Mouse (Mus musculus): Measurements from ENCODE around the gene Rad18.

Gene Rad18

DNA sequence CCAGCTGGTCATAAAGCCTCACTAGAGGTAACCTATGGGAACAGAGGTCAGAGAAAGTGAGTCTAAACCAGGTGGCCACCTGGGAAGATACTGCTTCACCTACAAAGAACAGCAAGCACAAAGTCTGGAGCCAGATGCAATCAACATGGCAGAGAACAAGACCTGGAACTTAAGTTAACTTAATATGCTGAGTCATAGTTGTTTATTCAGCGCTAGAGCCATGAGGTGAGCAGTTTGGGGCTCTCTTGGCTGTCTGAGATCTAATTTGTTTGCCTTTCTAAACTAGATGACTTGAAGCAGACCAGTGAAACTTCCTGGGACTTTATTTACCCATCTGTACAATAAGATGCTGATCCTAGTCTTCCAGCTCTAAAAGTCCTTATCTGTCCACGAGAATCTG, 12.4 kb downstream of the Rad18 start:
- DNase-seq (ENCODE audit: low spot score) = no peak

- no peak for DNase-seq (ENCODE audit: low spot score)
Observed at GRCm38 (mm10) chr6:112632071-112632470, 64.4 kb downstream of the Rad18 start.

DNA sequence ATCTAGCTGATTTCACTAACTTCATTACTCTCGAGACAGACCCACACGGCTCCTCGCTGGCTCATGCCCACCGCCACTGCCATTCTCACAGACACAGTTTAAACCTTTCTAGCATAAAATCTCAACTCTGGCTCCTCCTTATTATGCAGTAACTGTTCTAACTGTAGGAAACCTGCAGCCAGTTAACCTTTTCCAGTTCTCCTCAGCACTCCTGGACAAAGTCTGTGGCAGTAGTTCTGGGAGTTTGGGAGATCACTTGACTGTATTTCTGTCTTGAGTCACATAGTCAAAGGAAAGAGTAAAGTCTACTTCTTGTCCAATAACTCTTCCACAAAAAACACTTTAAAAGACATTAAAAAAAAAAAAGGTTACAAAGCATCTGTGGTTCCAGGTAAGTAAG, 66.2 kb downstream of the Rad18 start:
- DNase-seq (ENCODE audit: low spot score) = no peak

GRCm38 (mm10) chr6:112628301-112628700, 68.2 kb downstream of the Rad18 start:
- DNase-seq (ENCODE audit: low spot score) = no peak

DNA sequence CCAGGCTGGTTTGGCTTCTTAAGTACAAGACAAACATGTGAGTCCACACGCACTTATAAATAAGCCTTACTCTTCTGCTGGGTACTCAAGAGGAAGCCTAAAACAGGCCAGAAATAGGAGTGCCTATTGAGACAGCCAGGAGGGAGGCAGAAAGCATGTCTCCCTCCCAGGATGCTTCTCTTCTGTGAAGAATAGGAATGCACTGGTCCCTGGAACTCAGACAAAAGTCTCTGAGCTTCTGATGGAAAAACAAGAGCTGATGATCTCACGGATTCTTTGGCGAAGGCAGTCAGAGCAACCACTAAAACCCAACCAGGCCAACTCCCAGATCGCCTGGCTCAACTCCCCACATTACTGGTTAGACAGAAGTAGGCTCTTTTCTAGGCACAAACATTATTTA, 74.2 kb downstream of the Rad18 start:
- no peak for DNase-seq (ENCODE audit: low spot score)

GRCm38 (mm10) chr6:112620027-112620426, 76.5 kb downstream of the Rad18 start:
- DNase-seq (ENCODE audit: low spot score) = no peak

DNA sequence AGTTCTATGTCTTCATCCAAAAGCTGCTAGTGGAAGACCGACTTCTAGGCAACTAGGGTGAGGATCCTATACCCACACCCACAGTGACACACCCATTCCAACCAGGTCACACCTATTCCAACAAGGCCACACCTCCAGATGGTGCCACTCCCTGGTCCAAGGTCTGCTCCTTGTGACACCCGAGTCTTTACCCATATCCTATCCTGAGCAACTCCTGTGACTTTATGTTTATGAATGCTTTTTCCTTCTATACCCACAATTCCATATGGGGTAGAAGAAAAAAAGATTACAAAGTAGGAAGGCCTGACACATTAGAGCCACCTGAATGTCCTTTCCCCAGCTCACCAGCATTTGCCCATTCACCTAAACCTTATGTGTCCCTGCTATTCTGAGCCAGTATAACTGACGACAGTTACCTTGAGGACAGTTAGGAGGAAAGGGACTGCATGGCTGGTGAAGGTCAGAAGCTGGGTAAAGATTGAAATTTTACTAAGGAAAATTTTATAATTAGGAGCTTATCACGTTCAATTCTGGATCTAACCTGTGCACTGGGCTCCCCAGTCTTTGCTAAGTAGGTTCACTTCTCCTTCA, 78.7 kb downstream of the Rad18 start:
- DNase-seq (ENCODE audit: low spot score) = no peak

- no peak for DNase-seq (ENCODE audit: low spot score)
Observed at GRCm38 (mm10) chr6:112609027-112609426, 87.5 kb downstream of the Rad18 start.

- DNase-seq (ENCODE audit: low spot score) = no peak
Observed at GRCm38 (mm10) chr6:112603866-112604265, 92.6 kb downstream of the Rad18 start.

- DNase-seq (ENCODE audit: low spot score) = no peak
Observed at GRCm38 (mm10) chr6:112594971-112595370, 101.5 kb downstream of the Rad18 start.

GRCm38 (mm10) chr6:112587912-112588311, 108.6 kb downstream of the Rad18 start:
- no peak for DNase-seq (ENCODE audit: low spot score)

GRCm38 (mm10) chr6:112586999-112587398, 109.5 kb downstream of the Rad18 start:
- DNase-seq (ENCODE audit: low spot score) = no peak

- DNase-seq (ENCODE audit: low spot score) = no peak
Observed at GRCm38 (mm10) chr6:112584961-112585360, 111.5 kb downstream of the Rad18 start.

DNA sequence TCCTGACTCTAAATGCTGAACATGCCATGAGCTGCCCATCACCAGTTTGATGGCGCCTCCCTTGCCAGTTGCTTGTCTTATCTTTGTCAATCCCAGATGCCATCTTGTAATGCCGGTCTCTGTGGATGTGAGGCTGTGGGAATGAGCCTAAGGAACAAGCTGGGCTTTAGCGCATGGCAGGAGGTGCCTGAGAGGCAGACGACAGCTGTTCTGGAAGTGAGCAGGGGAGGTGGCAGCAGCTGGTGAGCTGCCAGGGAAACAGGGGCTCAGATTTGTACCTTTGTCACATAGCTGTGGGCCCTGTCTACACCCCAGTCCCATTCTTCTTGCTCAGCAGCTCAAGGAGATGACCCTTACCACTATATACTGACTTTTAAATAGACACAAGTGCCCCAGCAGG, 114.5 kb downstream of the Rad18 start:
- no peak for DNase-seq (ENCODE audit: low spot score)

GRCm38 (mm10) chr6:112577198-112577597, 119.3 kb downstream of the Rad18 start:
- DNase-seq (ENCODE audit: low spot score) = no peak

DNA sequence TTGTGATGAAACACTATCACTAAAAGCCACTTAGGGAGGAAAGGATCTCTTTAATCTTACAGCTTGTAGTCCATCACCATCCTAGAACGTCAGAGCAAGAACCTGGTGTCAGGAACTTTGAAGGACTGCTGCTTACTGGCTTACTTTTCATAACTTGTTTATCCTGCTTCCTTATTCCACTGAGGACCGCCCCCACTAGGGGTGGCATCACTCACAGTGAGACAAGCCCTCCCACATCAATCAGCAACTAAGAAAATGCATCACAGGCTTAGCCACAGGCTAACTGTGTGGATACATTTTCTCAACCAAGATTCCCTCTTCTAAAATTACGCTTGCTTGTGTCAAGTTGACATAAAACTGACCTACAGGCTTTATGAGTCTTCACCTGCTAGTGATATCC, 121.9 kb downstream of the Rad18 start:
- no peak for DNase-seq (ENCODE audit: low spot score)

DNA sequence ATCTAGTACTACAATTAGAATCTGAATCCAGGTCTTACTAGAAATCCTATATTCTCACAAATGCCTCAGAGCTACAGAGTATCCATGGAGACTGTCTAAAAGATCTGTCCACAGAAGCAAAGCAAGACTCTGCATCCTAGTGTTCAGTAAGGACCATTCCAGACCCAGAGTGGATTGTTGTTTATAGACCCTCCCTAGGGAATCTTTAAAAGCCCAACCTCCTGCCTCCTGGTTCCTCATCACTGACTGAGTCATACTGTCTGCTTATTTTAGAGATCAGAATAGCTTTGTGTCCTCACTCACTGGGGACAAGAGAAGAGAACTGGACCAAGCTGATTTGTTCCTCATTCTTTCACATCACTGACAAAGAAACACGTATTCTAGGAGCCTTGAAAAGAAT, 126.1 kb downstream of the Rad18 start:
- no peak for DNase-seq (ENCODE audit: low spot score)

Data from ovary, postnatal 14 days (tissue).